Mouse (Mus musculus): ENCODE measurements around the gene Pwwp2b. TPM values are rescaled to one million over a fixed set of nuclear protein-coding genes. Genes with fewer than 3 reads are reported as not detected.
A peak's percentile ranks its signal among the peaks of the same experiment; 100 is the strongest.

The Pwwp2b gene
- polyA plus RNA-seq, 1 experiment, result 5.6 TPM

DNA sequence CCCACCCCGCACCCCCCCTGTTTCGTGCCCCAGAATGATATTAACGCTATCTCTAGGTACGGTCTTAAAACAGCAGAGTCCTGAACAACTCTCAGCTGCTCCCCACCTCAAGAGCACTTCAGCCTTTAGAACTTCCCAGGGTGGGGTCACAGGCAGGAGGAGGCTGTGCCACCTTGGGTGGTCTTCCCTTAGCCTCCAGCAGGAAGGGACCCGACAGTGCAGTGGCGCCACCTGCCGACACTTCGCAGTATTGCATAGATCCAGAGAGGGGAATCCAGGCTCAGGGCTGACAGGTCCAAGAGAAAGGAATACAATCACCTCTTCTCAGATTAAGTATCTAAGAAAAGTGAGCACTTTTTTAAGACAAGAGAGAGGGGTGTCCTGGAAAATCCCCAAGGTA lies 51.1 kb downstream of the Pwwp2b start:
- peak; percentile 93 for TF ChIP-seq CTCF (IDR thresholded peaks at IDR 0.05; ENCODE audit: control insufficient read depth, insufficient read depth, low read length)
- no peak for TF ChIP-seq POLR2A (IDR thresholded peaks at IDR 0.05; ENCODE audit: borderline replicate concordance, control insufficient read depth, low read depth, low read length)
- Histone ChIP-seq H3K27ac (ENCODE audit: control insufficient read depth, insufficient read depth, low read depth, low read length, poor library complexity) (no peak overlapping the region), H3K4me3 (replicated peaks; ENCODE audit: control insufficient read depth, low read depth, low read length) (no peak overlapping the region), H3K4me1 (ENCODE audit: control insufficient read depth, insufficient read depth, low read length) (peaks cover 4% of the 10 kb centered on the region; the same call in 1 of the 2 replicates)
- WGBS, result 39% methylated on average over 8 of the region's 8 CpGs

- Histone ChIP-seq H3K4me3 (replicated peaks; ENCODE audit: control insufficient read depth, low read depth, low read length) (no peak overlapping the region), H3K27ac (ENCODE audit: control insufficient read depth, insufficient read depth, low read depth, low read length, poor library complexity) (no peak overlapping the region), H3K4me1 (ENCODE audit: control insufficient read depth, insufficient read depth, low read length) (peaks cover 4% of the 10 kb centered on the region; the same call in 1 of the 2 replicates)
- 61% methylated on average over 7 of the region's 7 CpGs for WGBS
- TF ChIP-seq CTCF (IDR thresholded peaks at IDR 0.05; ENCODE audit: control insufficient read depth, insufficient read depth, low read length), result no peak
- TF ChIP-seq POLR2A (IDR thresholded peaks at IDR 0.05; ENCODE audit: borderline replicate concordance, control insufficient read depth, low read depth, low read length), result no peak
Measured at GRCm38 (mm10) chr7:139300423-139300822, 52.1 kb downstream of the Pwwp2b start.

DNA sequence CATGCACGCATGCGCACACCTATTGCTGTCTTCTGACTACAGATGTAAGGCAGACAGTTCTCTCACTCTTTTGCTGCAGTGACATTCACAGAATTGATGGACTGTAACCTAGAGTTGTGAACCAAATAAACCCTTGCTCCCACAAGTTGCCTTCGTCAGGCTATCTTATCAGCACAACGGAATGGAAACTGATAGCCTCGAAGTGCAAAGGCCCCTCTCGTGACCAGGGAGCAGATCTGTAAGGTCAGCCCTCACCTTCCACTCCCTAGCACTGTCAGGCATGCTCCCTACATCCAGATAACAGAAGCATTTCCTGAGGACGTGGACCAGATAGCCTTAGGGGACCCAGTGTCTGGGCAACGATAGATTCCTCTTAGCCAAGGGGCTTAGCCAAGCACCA lies 53.2 kb downstream of the Pwwp2b start:
- no peaks in the 10 kb centered on the region; the same call in 1 of the 2 replicates for H3K4me1 ChIP-seq (ENCODE audit: control insufficient read depth, insufficient read depth, low read length)
- H3K27ac ChIP-seq (ENCODE audit: control insufficient read depth, insufficient read depth, low read depth, low read length, poor library complexity), result no peak overlapping the region
- no peak overlapping the region for H3K4me3 ChIP-seq (replicated peaks; ENCODE audit: control insufficient read depth, low read depth, low read length)
- TF ChIP-seq CTCF (IDR thresholded peaks at IDR 0.05; ENCODE audit: control insufficient read depth, insufficient read depth, low read length) (no peak), POLR2A (IDR thresholded peaks at IDR 0.05; ENCODE audit: borderline replicate concordance, control insufficient read depth, low read depth, low read length) (no peak)
- WGBS, result 68% methylated on average over 8 of the region's 8 CpGs

DNA sequence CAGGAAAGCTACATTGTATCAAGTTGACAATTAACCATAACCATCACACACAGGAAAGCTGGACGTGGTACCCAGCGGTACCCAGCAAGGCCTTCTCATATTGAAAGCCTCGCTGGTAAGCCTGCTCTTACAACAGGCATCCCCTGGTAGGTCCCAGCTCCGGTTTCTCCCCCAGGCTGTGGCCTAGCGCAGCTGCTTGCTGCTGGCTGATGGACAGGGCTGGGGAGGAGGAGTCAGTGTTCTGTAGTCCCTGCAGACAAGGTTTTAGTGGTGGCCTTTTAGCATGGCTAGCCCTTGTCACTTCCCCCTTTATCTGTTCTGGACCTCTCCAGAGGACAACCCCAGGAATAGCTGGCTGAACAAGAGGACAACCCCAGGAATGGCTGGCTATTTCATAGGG lies 54.0 kb downstream of the Pwwp2b start:
- TF ChIP-seq POLR2A (IDR thresholded peaks at IDR 0.05; ENCODE audit: borderline replicate concordance, control insufficient read depth, low read depth, low read length) (no peak), CTCF (IDR thresholded peaks at IDR 0.05; ENCODE audit: control insufficient read depth, insufficient read depth, low read length) (no peak)
- Histone ChIP-seq H3K27ac (ENCODE audit: control insufficient read depth, insufficient read depth, low read depth, low read length, poor library complexity) (no peak overlapping the region), H3K4me1 (ENCODE audit: control insufficient read depth, insufficient read depth, low read length) (no peaks in the 10 kb centered on the region; the same call in 1 of the 2 replicates), H3K4me3 (replicated peaks; ENCODE audit: control insufficient read depth, low read depth, low read length) (no peak overlapping the region)
- WGBS, result 74% methylated on average over 5 of the region's 5 CpGs

DNA sequence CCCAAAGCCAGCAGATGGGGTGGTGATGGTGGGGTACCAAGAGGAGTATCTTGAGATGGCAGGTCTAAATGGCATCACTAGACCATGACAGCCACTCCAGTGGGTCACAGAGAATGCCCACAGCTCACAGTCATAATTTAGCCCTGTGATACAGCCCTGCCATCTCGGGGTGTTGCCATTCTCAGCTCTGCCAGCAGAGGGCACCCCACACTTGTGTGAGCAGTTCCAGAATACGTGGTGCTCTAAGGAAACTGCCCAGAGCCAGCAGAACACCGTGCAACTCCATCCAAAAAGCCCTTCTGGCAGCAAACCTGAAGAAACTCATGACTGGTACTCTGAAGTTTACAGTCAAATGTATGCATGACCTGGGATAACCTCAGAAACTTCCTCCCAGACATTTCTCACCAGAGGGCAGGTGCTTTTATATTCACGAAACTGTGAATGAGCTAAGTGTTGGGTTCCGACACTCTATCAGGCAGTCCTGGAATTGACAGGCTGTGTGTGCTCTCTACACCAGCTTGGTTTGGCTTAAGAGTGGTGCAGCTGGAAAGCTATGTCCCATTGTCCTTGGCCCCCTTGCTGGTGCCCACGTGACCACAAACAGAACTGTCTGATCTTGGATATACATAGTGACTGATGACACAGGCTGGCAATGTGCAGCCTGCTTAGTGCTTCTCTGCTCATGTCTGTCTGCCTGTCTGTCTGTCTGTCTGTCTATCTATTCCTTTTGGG lies 55.2 kb downstream of the Pwwp2b start:
- H3K27ac ChIP-seq (ENCODE audit: control insufficient read depth, insufficient read depth, low read depth, low read length, poor library complexity), result no peak overlapping the region
- no peaks in the 10 kb centered on the region; the same call in 1 of the 2 replicates for H3K4me1 ChIP-seq (ENCODE audit: control insufficient read depth, insufficient read depth, low read length)
- no peak overlapping the region for H3K4me3 ChIP-seq (replicated peaks; ENCODE audit: control insufficient read depth, low read depth, low read length)
- WGBS, result 47% methylated on average over 6 of the region's 6 CpGs
- TF ChIP-seq POLR2A (IDR thresholded peaks at IDR 0.05; ENCODE audit: borderline replicate concordance, control insufficient read depth, low read depth, low read length) (no peak), CTCF (IDR thresholded peaks at IDR 0.05; ENCODE audit: control insufficient read depth, insufficient read depth, low read length) (peak; percentile 98)

- Histone ChIP-seq H3K27ac (ENCODE audit: control insufficient read depth, insufficient read depth, low read depth, low read length, poor library complexity) (no peak overlapping the region), H3K4me1 (ENCODE audit: control insufficient read depth, insufficient read depth, low read length) (no peaks in the 10 kb centered on the region; the same call in 1 of the 2 replicates), H3K4me3 (replicated peaks; ENCODE audit: control insufficient read depth, low read depth, low read length) (no peak overlapping the region)
- TF ChIP-seq POLR2A (IDR thresholded peaks at IDR 0.05; ENCODE audit: borderline replicate concordance, control insufficient read depth, low read depth, low read length) (no peak), CTCF (IDR thresholded peaks at IDR 0.05; ENCODE audit: control insufficient read depth, insufficient read depth, low read length) (no peak)
- 62% methylated on average over 5 of the region's 5 CpGs for WGBS
Measured at GRCm38 (mm10) chr7:139304322-139304721, 56.0 kb downstream of the Pwwp2b start.

- WGBS, result 31% methylated on average over 2 of the region's 2 CpGs
- TF ChIP-seq POLR2A (IDR thresholded peaks at IDR 0.05; ENCODE audit: borderline replicate concordance, control insufficient read depth, low read depth, low read length) (no peak), CTCF (IDR thresholded peaks at IDR 0.05; ENCODE audit: control insufficient read depth, insufficient read depth, low read length) (no peak)
- no peaks in the 10 kb centered on the region; the same call in 1 of the 2 replicates for H3K4me1 ChIP-seq (ENCODE audit: control insufficient read depth, insufficient read depth, low read length)
- H3K27ac ChIP-seq (ENCODE audit: control insufficient read depth, insufficient read depth, low read depth, low read length, poor library complexity), result no peak overlapping the region
- H3K4me3 ChIP-seq (replicated peaks; ENCODE audit: control insufficient read depth, low read depth, low read length), result no peak overlapping the region
Measured at GRCm38 (mm10) chr7:139307056-139307455, 58.8 kb downstream of the Pwwp2b start.

DNA sequence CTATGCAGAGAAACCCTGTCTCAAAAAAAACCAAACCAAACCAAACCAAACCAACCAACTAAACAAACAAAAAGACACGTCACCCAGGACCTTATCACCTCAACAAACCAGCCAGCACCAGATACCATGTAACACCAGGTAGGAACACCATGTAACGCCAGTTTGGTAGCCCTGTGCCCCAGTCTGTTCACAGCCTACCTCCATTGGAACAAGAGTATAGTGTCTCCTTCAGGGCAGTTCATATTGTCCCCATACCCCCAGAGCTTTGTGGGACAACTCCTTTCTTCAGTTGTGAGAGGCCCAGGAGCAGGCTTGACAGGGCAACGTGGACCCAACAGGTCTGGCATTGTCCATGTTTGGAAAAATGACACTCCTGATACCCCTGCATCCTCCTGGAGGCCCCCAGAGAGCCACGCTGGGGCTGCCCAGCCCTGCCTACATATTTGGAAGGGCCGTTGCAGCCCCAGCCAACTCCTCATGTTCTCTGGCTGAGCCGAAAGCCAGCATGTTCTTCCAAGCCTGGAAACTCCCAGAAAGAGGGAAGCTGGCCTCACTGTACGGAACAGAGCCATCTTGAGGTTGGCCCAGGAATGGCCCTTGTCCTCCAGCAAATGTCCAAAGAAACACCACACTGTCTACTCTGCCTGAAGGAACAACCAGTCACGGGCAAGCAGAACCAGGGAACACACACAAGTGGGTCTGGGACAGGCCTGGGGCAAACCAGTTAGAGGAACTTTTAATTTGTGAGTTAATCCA lies 60.0 kb downstream of the Pwwp2b start:
- TF ChIP-seq POLR2A (IDR thresholded peaks at IDR 0.05; ENCODE audit: borderline replicate concordance, control insufficient read depth, low read depth, low read length), result no peak
- no peak for TF ChIP-seq CTCF (IDR thresholded peaks at IDR 0.05; ENCODE audit: control insufficient read depth, insufficient read depth, low read length)
- no peak overlapping the region for H3K4me3 ChIP-seq (replicated peaks; ENCODE audit: control insufficient read depth, low read depth, low read length)
- no peak overlapping the region for H3K27ac ChIP-seq (ENCODE audit: control insufficient read depth, insufficient read depth, low read depth, low read length, poor library complexity)
- H3K4me1 ChIP-seq (ENCODE audit: control insufficient read depth, insufficient read depth, low read length), result no peaks in the 10 kb centered on the region; the same call in 1 of the 2 replicates
- WGBS, result 71% methylated on average over 8 of the region's 8 CpGs

Data from bone marrow, adult 2 months (tissue).